Mouse (Mus musculus) splenic B cell, adult 2 months (primary cell): ENCODE data around the gene 2510009E07Rik.
"Not testable (repeated sequence)": the region's sequence is repeated elsewhere in the genome, so short reads cannot be mapped to it uniquely, and the experiment has no call there.

Experiments
- DNase-seq: peaks from one replicate; pipeline ENCODE4 v3.0.0-alpha.2; 2011; ENCODE audit warnings: low read depth, low spot score
- H3K27me3 ChIP-seq: 2 replicates; pipeline ENCODE4 v1.6.1; 2012; ENCODE audit warnings: mild to moderate bottlenecking, low read length, moderate library complexity, mixed read lengths; ENCODE audit not compliant: control insufficient read depth, poor library complexity, insufficient read depth, severe bottlenecking
- H3K36me3 ChIP-seq: 2 replicates; pipeline ENCODE4 v1.6.1; 2012; ENCODE audit warnings: mild to moderate bottlenecking, low read length, moderate library complexity, mixed read lengths; ENCODE audit not compliant: control insufficient read depth, poor library complexity, insufficient read depth, severe bottlenecking

The 2510009E07Rik gene

GRCm38 (mm10) chr16:21698136-21698535 lies 3.7 kb upstream of the 2510009E07Rik start:
- no peaks in the 10 kb centered on the region for H3K36me3 ChIP-seq
- no peak for DNase-seq
- H3K27me3 ChIP-seq = no peaks in the 10 kb centered on the region

GRCm38 (mm10) chr16:21696946-21697345 lies 2.5 kb upstream of the 2510009E07Rik start:
- H3K27me3 ChIP-seq = no peaks in the 10 kb centered on the region
- no peaks in the 10 kb centered on the region for H3K36me3 ChIP-seq
- no peak for DNase-seq

GRCm38 (mm10) chr16:21695242-21695578 lies 745 bp upstream of the 2510009E07Rik start:
- H3K36me3 ChIP-seq = no peaks in the 10 kb centered on the region
- peak; percentile 23 for DNase-seq
- H3K27me3 ChIP-seq = no peaks in the 10 kb centered on the region

GRCm38 (mm10) chr16:21693981-21694462 lies 443 bp downstream of the 2510009E07Rik start:
- Histone ChIP-seq H3K36me3 (no peaks in the 10 kb centered on the region), H3K27me3 (no peaks in the 10 kb centered on the region)
- peak; percentile 63 for DNase-seq

GRCm38 (mm10) chr16:21690216-21690755 lies 4.2 kb downstream of the 2510009E07Rik start:
- no peaks in the 10 kb centered on the region for H3K36me3 ChIP-seq
- H3K27me3 ChIP-seq = no peaks in the 10 kb centered on the region
- DNase-seq = no peak

- DNase-seq = no peak
- H3K36me3 ChIP-seq = no peaks in the 10 kb centered on the region
- no peaks in the 10 kb centered on the region for H3K27me3 ChIP-seq
Measured at GRCm38 (mm10) chr16:21689141-21689540, 5.3 kb downstream of the 2510009E07Rik start.

GRCm38 (mm10) chr16:21687406-21687805 lies 7.1 kb downstream of the 2510009E07Rik start:
- Histone ChIP-seq H3K27me3 (no peaks in the 10 kb centered on the region), H3K36me3 (no peaks in the 10 kb centered on the region)
- DNase-seq = no peak

GRCm38 (mm10) chr16:21676791-21677190 lies 17.7 kb downstream of the 2510009E07Rik start:
- H3K27me3 ChIP-seq = no peaks in the 10 kb centered on the region
- no peak for DNase-seq

GRCm38 (mm10) chr16:21673651-21674050 lies 20.8 kb downstream of the 2510009E07Rik start:
- not testable (repeated sequence) for DNase-seq, H3K36me3 ChIP-seq, H3K27me3 ChIP-seq

More at GRCm38 (mm10) chr16:21676791-21677190, 17.7 kb downstream of the 2510009E07Rik start:
- H3K36me3 ChIP-seq = no peaks in the 10 kb centered on the region

GRCm38 (mm10) chr16:21673046-21673445 lies 21.4 kb downstream of the 2510009E07Rik start:
- DNase-seq, H3K36me3 ChIP-seq, H3K27me3 ChIP-seq: not testable (repeated sequence)

- H3K36me3 ChIP-seq = no peaks in the 10 kb centered on the region
- no peak for DNase-seq
- no peaks in the 10 kb centered on the region for H3K27me3 ChIP-seq
Measured at GRCm38 (mm10) chr16:21671878-21672277, 22.6 kb downstream of the 2510009E07Rik start.

- Histone ChIP-seq H3K36me3 (no peaks in the 10 kb centered on the region), H3K27me3 (no peaks in the 10 kb centered on the region)
- DNase-seq = no peak
Measured at GRCm38 (mm10) chr16:21665423-21665986, 29.0 kb downstream of the 2510009E07Rik start.

- Histone ChIP-seq H3K36me3 (no peaks in the 10 kb centered on the region), H3K27me3 (no peaks in the 10 kb centered on the region)
- DNase-seq = no peak
Measured at GRCm38 (mm10) chr16:21664633-21665363, 29.7 kb downstream of the 2510009E07Rik start.

- no peaks in the 10 kb centered on the region for H3K27me3 ChIP-seq
- no peaks in the 10 kb centered on the region for H3K36me3 ChIP-seq
- DNase-seq = no peak
Measured at GRCm38 (mm10) chr16:21655961-21656360, 38.5 kb downstream of the 2510009E07Rik start.

- Histone ChIP-seq H3K27me3 (no peaks in the 10 kb centered on the region), H3K36me3 (no peaks in the 10 kb centered on the region)
- DNase-seq = no peak
Measured at GRCm38 (mm10) chr16:21655291-21655690, 39.2 kb downstream of the 2510009E07Rik start.
